Mouse (Mus musculus) stomach, embryonic 14.5 days (tissue): ENCODE measurements around the gene Tmem139. TPM values are rescaled to one million over a fixed set of nuclear protein-coding genes. Genes with fewer than 3 reads are reported as not detected.

Experiments used
- ATAC-seq: fragments of 200-750 bp; cut with Nextera tagmentation; 2 replicates; pipeline ENCODE4 v1.8.0; 2017; ENCODE audit warnings: low read depth, moderate TSS enrichment; ENCODE audit not compliant: insufficient number of reproducible peaks, insufficient read depth, low FRiP score
- H3K27ac ChIP-seq: fragments of 300-500 bp; sonication (generic); 2 replicates; pipeline ENCODE4 v1.5.1; 2014; ENCODE audit warnings: mild to moderate bottlenecking, low read length, moderate library complexity, mixed read lengths
- H3K27me3 ChIP-seq: fragments of 300-500 bp; sonication (generic); 2 replicates; pipeline ENCODE4 v1.6.1; 2014; ENCODE audit warnings: low read length, control low read depth, mixed read lengths; ENCODE audit not compliant: control insufficient read depth, insufficient read depth
- H3K36me3 ChIP-seq: fragments of 300-500 bp; sonication (generic); 2 replicates; pipeline ENCODE4 v1.6.1; 2014; ENCODE audit warnings: mild to moderate bottlenecking, control low read depth, low read length, moderate library complexity, mixed read lengths; ENCODE audit not compliant: control insufficient read depth, insufficient read depth
- H3K4me1 ChIP-seq: fragments of 300-500 bp; sonication (generic); 2 replicates; pipeline ENCODE4 v1.6.1; 2014; ENCODE audit warnings: low read length, control low read depth, mixed read lengths; ENCODE audit not compliant: control insufficient read depth, insufficient read depth
- H3K4me2 ChIP-seq: fragments of 300-500 bp; sonication (generic); replicated peaks from 2 replicates; pipeline ENCODE4 v1.6.1; 2014; ENCODE audit warnings: low read depth, low read length, control low read depth
- H3K4me3 ChIP-seq: fragments of 300-500 bp; sonication (generic); 2 replicates; pipeline ENCODE4 v1.5.1; 2014; ENCODE audit warnings: low read depth, low read length, control low read depth
- H3K9ac ChIP-seq: fragments of 300-500 bp; sonication (generic); replicated peaks from 2 replicates; pipeline ENCODE4 v1.6.1; 2014; ENCODE audit warnings: low read depth, mild to moderate bottlenecking, control low read depth, low read length, moderate library complexity, mixed read lengths
- H3K9me3 ChIP-seq: fragments of 300-500 bp; sonication (generic); 2 replicates; pipeline ENCODE4 v1.6.1; 2016; ENCODE audit warnings: low read depth, low read length, control low read depth; ENCODE audit not compliant: control insufficient read depth
- whole genome bisulfite sequencing: fragments of 180-500 bp; shearing (Covaris S2); extraction: QIAGEN DNeasy Blood & Tissue Kit; methylation state at CpG from one replicate; pipeline ENCODE4 v1.1.7; 2014; 5-methylcytosine and 5-hydroxymethylcytosine counted together
- polyA plus RNA-seq: library from polyadenylated mRNA; unstranded; fragments of >200 nt; fragmentation: Nextera tagmentation; extraction: Ambion mirVana; gene quantifications from 2 replicates; pipeline ENCODE4 v1.2.1, GENCODE M21; 2014

The Tmem139 gene
- polyA plus RNA-seq, 1 experiment from 2014 or later = 2.6 TPM

GRCm38 (mm10) chr6:42295549-42296094 is 33.9 kb downstream of the Tmem139 start:
- no peak for ATAC-seq
- Histone ChIP-seq H3K4me3 (no peak overlapping the region), H3K9ac (no peak overlapping the region), H3K4me2 (no peak overlapping the region), H3K9me3 (no peaks in the 10 kb centered on the region), H3K36me3 (no peaks in the 10 kb centered on the region), H3K4me1 (no peaks in the 10 kb centered on the region), H3K27ac (no peak overlapping the region), H3K27me3 (no peaks in the 10 kb centered on the region)
- WGBS = 74% methylated on average over 3 of the region's 3 CpGs

GRCm38 (mm10) chr6:42299362-42299761 is 37.6 kb downstream of the Tmem139 start:
- no peak overlapping the region for H3K4me3 ChIP-seq
- no peaks in the 10 kb centered on the region for H3K9me3 ChIP-seq
- no peaks in the 10 kb centered on the region for H3K27me3 ChIP-seq
- no peaks in the 10 kb centered on the region for H3K4me1 ChIP-seq
- H3K4me2 ChIP-seq = no peak overlapping the region
- no peaks in the 10 kb centered on the region for H3K36me3 ChIP-seq
- WGBS = 86% methylated on average over 5 of the region's 5 CpGs
- no peak overlapping the region for H3K9ac ChIP-seq
- no peak for ATAC-seq
- no peak overlapping the region for H3K27ac ChIP-seq

- Histone ChIP-seq H3K4me1 (no peaks in the 10 kb centered on the region), H3K4me2 (no peak overlapping the region), H3K9me3 (no peaks in the 10 kb centered on the region), H3K27me3 (no peaks in the 10 kb centered on the region), H3K9ac (no peak overlapping the region), H3K36me3 (no peaks in the 10 kb centered on the region), H3K27ac (no peak overlapping the region), H3K4me3 (no peak overlapping the region)
- 44% methylated on average over 8 of the region's 8 CpGs for WGBS
- no peak for ATAC-seq
These were observed 48.1 kb downstream of the Tmem139 start for GRCm38 (mm10) chr6:42309816-42310378.

- no peak for ATAC-seq
- no peaks in the 10 kb centered on the region for H3K27me3 ChIP-seq
- no peaks in the 10 kb centered on the region for H3K4me1 ChIP-seq
- no peak overlapping the region for H3K4me2 ChIP-seq
- H3K9ac ChIP-seq = no peak overlapping the region
- no peaks in the 10 kb centered on the region for H3K36me3 ChIP-seq
- 79% methylated on average over 2 of the region's 2 CpGs for WGBS
- no peak overlapping the region for H3K27ac ChIP-seq
- no peaks in the 10 kb centered on the region for H3K9me3 ChIP-seq
- H3K4me3 ChIP-seq = no peak overlapping the region
These were observed 48.8 kb downstream of the Tmem139 start for GRCm38 (mm10) chr6:42310427-42311053.

Other genes starting within 250 kb of the Tmem139 start
- not detected in 2 replicates for gene Sva, start 223.6 kb upstream of the Tmem139 start, polyA plus RNA-seq
- gene Tas2r139, start 121.0 kb upstream of the Tmem139 start, polyA plus RNA-seq = not detected in 2 replicates
- not detected in 2 replicates for gene Tas2r144, start 46.6 kb upstream of the Tmem139 start, polyA plus RNA-seq
- 19.5 and 22.1 TPM in 2 replicates for gene Gstk1, start 16.0 kb upstream of the Tmem139 start, polyA plus RNA-seq
- 58.8 and 59.5 TPM in 2 replicates for gene Casp2, start 3.0 kb downstream of the Tmem139 start, polyA plus RNA-seq
- gene Clcn1, start 24.7 kb downstream of the Tmem139 start, polyA plus RNA-seq = 0.53 TPM in 1 of 2 replicates, not detected in the other
- gene Fam131b, start 62.7 kb downstream of the Tmem139 start, polyA plus RNA-seq = 0.34 and 0.48 TPM in 2 replicates
- 112 and 117 TPM in 2 replicates for gene Zyx, start 87.7 kb downstream of the Tmem139 start, polyA plus RNA-seq
- 4.0 and 5.3 TPM in 2 replicates for gene Epha1, start 111.3 kb downstream of the Tmem139 start, polyA plus RNA-seq
- not detected in 2 replicates for gene Tas2r143, start 138.3 kb downstream of the Tmem139 start, polyA plus RNA-seq
- not detected in 2 replicates for gene Tas2r135, start 143.5 kb downstream of the Tmem139 start, polyA plus RNA-seq
- not detected in 2 replicates for gene Tas2r126, start 172.6 kb downstream of the Tmem139 start, polyA plus RNA-seq
- gene Olfr458, start 203.2 kb downstream of the Tmem139 start, polyA plus RNA-seq = not detected in 2 replicates
- gene Olfr457, start 214.4 kb downstream of the Tmem139 start, polyA plus RNA-seq = not detected in 2 replicates
- not detected in 2 replicates for gene Olfr456, start 225.2 kb downstream of the Tmem139 start, polyA plus RNA-seq